Mouse (Mus musculus) liver, postnatal 0 days (tissue): ENCODE data around the gene Snta1. TPM values are rescaled to one million over a fixed set of nuclear protein-coding genes. Genes with fewer than 3 reads are reported as not detected.

Source experiments
- ATAC-seq: fragments of 200-750 bp; cut with Nextera tagmentation; 2 replicates; pipeline ENCODE4 v1.8.0; 2017; ENCODE audit warnings: mild to moderate bottlenecking, moderate library complexity
- DNase-seq: peaks from one replicate; pipeline ENCODE4 v3.0.0-alpha.2; 2016
- H3K27ac ChIP-seq: fragments of 300-500 bp; sonication (generic); 2 replicates; pipeline ENCODE4 v1.5.1; 2014; ENCODE audit warnings: antibody characterized with exemption, moderate library complexity, mild to moderate bottlenecking, low read depth
- H3K27me3 ChIP-seq: fragments of 300-500 bp; sonication (generic); 2 replicates; pipeline ENCODE4 v1.6.1; 2014; ENCODE audit warnings: low read length, control low read depth, mixed read lengths; ENCODE audit not compliant: insufficient read depth
- H3K36me3 ChIP-seq: fragments of 300-500 bp; sonication (generic); replicated peaks from 2 replicates; pipeline ENCODE4 v1.6.1; 2014; ENCODE audit warnings: mild to moderate bottlenecking, control low read depth, low read length, moderate library complexity, mixed read lengths; ENCODE audit not compliant: insufficient read depth
- H3K4me1 ChIP-seq: fragments of 300-500 bp; sonication (generic); 2 replicates; pipeline ENCODE4 v1.6.1; 2014; ENCODE audit warnings: antibody characterized with exemption, mild to moderate bottlenecking, control low read depth; ENCODE audit not compliant: insufficient read depth
- H3K4me2 ChIP-seq: fragments of 300-500 bp; sonication (generic); 2 replicates; pipeline ENCODE4 v1.6.1; 2014; ENCODE audit warnings: low read depth, mild to moderate bottlenecking, low read length, moderate library complexity, mixed read lengths
- H3K4me3 ChIP-seq: fragments of 300-500 bp; sonication (generic); 2 replicates; pipeline ENCODE4 v1.5.1; 2014; ENCODE audit warnings: low read depth, low read length
- H3K9ac ChIP-seq: fragments of 300-500 bp; sonication (generic); replicated peaks from 2 replicates; pipeline ENCODE4 v1.6.1; 2014; ENCODE audit warnings: mild to moderate bottlenecking, moderate library complexity
- H3K9me3 ChIP-seq: fragments of 300-500 bp; sonication (generic); 2 replicates; pipeline ENCODE4 v1.6.1; 2016; ENCODE audit warnings: mild to moderate bottlenecking, control low read depth, low read length, mixed read lengths
- CTCF ChIP-seq: sonication (generic); IDR thresholded peaks from 2 replicates; pipeline ENCODE4 v1.5.1; 2016; ENCODE audit warnings: antibody characterized with exemption, low read depth
- EP300 ChIP-seq: IDR thresholded peaks from 2 replicates; pipeline ENCODE4 v1.6.1; 2016; ENCODE audit warnings: antibody characterized with exemption, low read depth, mild to moderate bottlenecking
- WGBS: fragments of 180-500 bp; shearing (Covaris S2); extraction: QIAGEN DNeasy Blood & Tissue Kit; methylation state at CpG from one replicate; pipeline ENCODE4 v1.1.7; 2014; ENCODE audit not compliant: insufficient replicate concordance; 5-methylcytosine and 5-hydroxymethylcytosine counted together
- polyA plus RNA-seq: library from polyadenylated mRNA; unstranded; fragments of >200 nt; fragmentation: Nextera tagmentation; extraction: Ambion mirVana; gene quantifications from 2 replicates; pipeline ENCODE4 v1.2.1, GENCODE M21; 2015

Snta1 gene
- polyA plus RNA-seq, 1 experiment from 2014 or later = 4.7 TPM

DNA sequence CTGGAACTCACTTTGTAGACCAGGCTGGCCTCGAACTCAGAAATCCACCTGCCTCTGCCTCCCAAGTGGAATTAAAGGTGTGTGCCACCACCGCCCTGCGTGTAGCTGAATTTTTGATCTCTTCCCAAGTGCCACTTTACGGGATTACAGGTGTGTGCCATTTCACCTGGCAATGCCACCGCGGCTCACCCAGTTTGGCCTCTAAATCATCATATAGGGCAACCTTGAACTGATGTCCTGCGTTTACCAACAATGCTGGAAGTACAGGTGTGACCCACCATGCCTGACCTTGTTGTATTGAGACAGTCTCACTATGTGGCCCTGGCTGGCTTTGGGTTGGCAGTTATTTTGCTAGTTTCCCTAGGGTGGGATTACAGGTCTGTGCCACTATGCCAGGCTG, 26.8 kb upstream of the Snta1 start:
- Histone ChIP-seq H3K9me3 (no peaks in the 10 kb centered on the region), H3K4me1 (peaks cover 20% of the 10 kb centered on the region; the same call in 1 of the 2 replicates), H3K36me3 (no peaks in the 10 kb centered on the region), H3K4me3 (no peak overlapping the region), H3K27me3 (no peaks in the 10 kb centered on the region), H3K4me2 (no peak overlapping the region), H3K9ac (no peak overlapping the region), H3K27ac (no peak overlapping the region)
- TF ChIP-seq EP300 (no peak), CTCF (no peak)
- ATAC-seq (no peak), DNase-seq (no peak)
- WGBS = 89% methylated on average over 7 of the region's 7 CpGs

DNA sequence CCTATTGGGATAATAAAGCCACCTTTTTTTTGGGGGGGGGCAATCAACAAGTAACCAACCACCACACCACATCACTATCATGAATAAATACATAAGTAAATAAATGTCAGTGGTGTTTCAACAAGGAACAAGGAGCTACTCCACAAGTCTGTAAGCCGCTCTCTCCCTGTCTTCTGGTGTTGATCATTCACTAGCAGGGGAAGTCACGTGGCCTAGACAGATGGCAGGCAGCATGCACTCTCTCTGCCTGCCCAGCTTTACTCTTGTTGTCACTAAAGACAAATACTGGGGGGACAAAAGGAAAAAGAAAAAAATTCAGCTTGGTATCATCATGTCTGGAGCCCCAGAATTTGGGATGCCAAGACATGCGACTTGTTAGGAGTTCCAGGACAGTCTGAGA, 25.5 kb upstream of the Snta1 start:
- no peak overlapping the region for H3K4me3 ChIP-seq
- H3K4me2 ChIP-seq = no peak overlapping the region
- 66% methylated on average over 3 of the region's 3 CpGs for WGBS
- H3K36me3 ChIP-seq = no peaks in the 10 kb centered on the region
- DNase-seq = peak; percentile 30
- H3K9ac ChIP-seq = no peak overlapping the region
- no peaks in the 10 kb centered on the region for H3K9me3 ChIP-seq
- H3K27me3 ChIP-seq = no peaks in the 10 kb centered on the region
- H3K27ac ChIP-seq = no peak overlapping the region
- TF ChIP-seq CTCF = no peak
- TF ChIP-seq EP300 = no peak
- no peak for ATAC-seq
- peaks cover 20% of the 10 kb centered on the region; the same call in 1 of the 2 replicates for H3K4me1 ChIP-seq

DNA sequence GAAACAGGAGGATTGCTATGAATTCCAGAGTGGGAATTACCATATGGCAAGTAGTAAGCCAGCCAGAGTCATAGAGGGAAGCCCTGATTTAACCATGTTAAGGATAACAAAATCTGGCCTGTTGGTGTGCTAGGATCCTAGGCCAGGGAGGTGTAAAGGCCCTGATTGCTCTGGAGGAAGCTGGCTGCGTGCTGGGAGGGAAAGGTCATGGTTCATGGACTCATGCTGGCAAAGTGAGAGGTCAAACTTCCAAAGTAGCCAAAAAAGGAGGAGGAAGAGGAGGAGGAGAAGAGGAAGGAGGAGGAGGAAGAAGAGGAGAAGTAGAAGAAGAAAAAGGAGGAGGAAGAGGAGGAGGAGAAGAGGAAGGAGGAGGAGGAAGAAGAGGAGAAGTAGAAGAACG, 24.8 kb upstream of the Snta1 start:
- 41% methylated on average over 2 of the region's 2 CpGs for WGBS
- Histone ChIP-seq H3K27ac (no peak overlapping the region), H3K9me3 (no peaks in the 10 kb centered on the region), H3K4me2 (no peak overlapping the region), H3K4me1 (peaks cover 22% of the 10 kb centered on the region; the same call in 1 of the 2 replicates), H3K36me3 (no peaks in the 10 kb centered on the region), H3K9ac (no peak overlapping the region), H3K27me3 (no peaks in the 10 kb centered on the region), H3K4me3 (no peak overlapping the region)
- DNase-seq (no peak), ATAC-seq (no peak)
- TF ChIP-seq CTCF (no peak), EP300 (no peak)

DNA sequence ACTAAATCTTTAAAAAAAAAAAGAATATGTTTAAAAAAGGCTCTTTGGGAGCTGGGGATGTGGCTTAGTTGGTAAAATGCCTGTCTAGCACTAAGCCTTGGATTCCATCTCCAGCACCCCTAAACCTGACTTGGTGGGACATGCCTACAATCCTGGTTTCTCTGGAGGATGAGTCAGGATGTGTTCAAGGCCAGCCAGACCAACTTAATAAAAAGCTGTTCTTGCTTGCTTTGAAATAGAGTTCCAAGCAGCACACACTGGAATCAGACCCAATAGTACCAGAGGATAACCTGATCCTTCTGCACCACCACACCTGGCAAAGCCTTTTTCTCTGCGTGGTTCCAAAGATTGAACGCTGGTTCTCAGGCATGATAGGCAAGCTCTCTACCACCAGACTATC, 22.7 kb upstream of the Snta1 start:
- H3K4me1 ChIP-seq = peaks cover 20% of the 10 kb centered on the region; the same call in 1 of the 2 replicates
- H3K9me3 ChIP-seq = no peaks in the 10 kb centered on the region
- WGBS = 91% methylated on average over 2 of the region's 2 CpGs
- no peaks in the 10 kb centered on the region for H3K36me3 ChIP-seq
- H3K27me3 ChIP-seq = 0 out of 2 replicates have a peak, but pooled peaks cover 3% of the 10 kb centered on the region
- H3K27ac ChIP-seq = no peak overlapping the region
- H3K9ac ChIP-seq = no peak overlapping the region
- H3K4me3 ChIP-seq = no peak overlapping the region
- DNase-seq = no peak
- H3K4me2 ChIP-seq = no peak overlapping the region
- no peak for ATAC-seq
- TF ChIP-seq EP300 = no peak
- TF ChIP-seq CTCF = no peak

DNA sequence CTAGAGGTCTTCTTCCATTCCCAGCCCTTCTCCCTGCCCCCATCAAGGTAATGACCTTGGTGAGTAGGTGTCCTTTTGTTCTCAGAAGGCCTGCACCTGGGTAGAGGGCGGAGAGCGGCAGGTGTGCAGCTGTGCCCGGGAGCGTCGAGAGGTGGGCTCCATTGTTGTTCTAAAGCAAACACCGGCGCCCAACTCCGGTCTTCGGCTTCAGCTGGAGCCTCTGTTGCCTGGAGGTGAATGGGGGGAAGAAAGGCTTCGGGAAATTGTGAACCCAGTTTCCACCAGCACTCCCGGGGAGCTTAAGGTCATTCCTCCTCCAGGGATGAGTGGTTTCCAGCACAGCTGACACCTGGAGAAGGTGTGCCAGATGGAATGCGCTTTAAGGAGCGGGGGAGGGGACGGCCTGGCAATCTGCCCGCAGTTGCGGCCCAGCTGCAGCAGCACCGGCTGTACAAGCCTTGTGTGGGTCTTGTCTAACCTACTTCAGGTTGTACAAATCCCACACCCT, 20.0 kb upstream of the Snta1 start:
- WGBS = 45% methylated on average over 17 of the region's 17 CpGs
- H3K4me2 ChIP-seq = peak overlapping the region; percentile 57
- DNase-seq = peak; percentile 27
- no peak overlapping the region for H3K27ac ChIP-seq
- no peak for ATAC-seq
- H3K27me3 ChIP-seq = 0 out of 2 replicates have a peak, but pooled peaks cover 3% of the 10 kb centered on the region
- no peaks in the 10 kb centered on the region for H3K9me3 ChIP-seq
- H3K4me3 ChIP-seq = no peak overlapping the region; the same call in 1 of the 2 replicates
- peaks cover 11% of the 10 kb centered on the region; the same call in 1 of the 2 replicates for H3K4me1 ChIP-seq
- TF ChIP-seq EP300 = no peak
- no peak for TF ChIP-seq CTCF
- no peaks in the 10 kb centered on the region for H3K36me3 ChIP-seq
- H3K9ac ChIP-seq = no peak overlapping the region

DNA sequence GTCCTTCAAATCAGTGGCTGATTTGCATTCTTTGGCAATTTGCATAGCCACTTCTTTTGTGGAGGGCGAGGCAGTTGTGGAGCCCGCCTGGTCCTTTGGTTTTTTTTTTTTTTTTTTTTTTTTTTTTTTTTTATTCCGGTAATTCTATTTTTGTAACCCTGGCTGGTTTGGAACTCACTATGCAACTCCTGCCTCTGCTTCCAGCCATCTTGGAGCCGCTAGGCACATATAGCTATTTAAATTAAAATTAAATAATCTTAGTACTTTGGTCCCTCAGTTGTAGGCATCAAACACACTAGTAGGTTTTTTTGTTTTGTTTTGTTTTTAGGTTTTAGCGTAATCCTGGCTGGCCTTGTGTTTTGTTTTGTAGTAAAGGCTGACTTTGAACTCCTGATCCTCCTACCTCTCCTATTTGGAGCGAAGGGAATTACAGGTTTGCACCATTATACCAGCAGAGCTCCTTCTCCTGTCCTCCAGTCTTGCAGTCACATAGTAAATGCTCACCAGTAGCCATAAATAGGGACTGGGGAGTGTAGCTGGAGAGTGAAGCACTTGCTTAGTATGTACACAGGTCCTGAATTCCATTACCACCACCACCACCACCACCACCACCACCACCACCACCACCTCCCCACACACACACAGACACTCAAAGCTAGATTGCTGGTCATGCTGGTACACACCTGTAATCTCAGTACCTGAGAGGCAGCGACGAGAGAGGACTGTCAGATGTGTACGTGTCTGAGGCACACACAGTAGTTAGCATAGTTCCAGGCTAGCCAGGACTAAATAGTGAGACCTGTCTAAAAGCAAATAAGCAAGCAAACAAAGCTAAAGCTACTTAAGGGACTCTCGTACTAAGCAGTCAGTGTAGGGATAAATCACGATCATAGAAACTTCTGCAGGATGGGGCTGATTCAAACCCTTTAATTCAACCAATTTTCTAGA, 19.3 kb upstream of the Snta1 start:
- Histone ChIP-seq H3K9me3 (no peaks in the 10 kb centered on the region), H3K4me2 (peak overlapping the region; percentile 66), H3K4me1 (peaks cover 9% of the 10 kb centered on the region; the same call in 1 of the 2 replicates), H3K9ac (no peak overlapping the region), H3K27me3 (0 out of 2 replicates have a peak, but pooled peaks cover 3% of the 10 kb centered on the region), H3K36me3 (no peaks in the 10 kb centered on the region), H3K4me3 (peak overlapping the region; percentile 24), H3K27ac (no peak overlapping the region)
- 61% methylated on average over 11 of the region's 11 CpGs for WGBS
- TF ChIP-seq EP300 = no peak
- TF ChIP-seq CTCF = no peak
- DNase-seq (no peak), ATAC-seq (no peak)
